Mouse (Mus musculus) heart, postnatal 10 days (tissue): ENCODE results near the gene Prkag1. TPM values are rescaled to one million over a fixed set of nuclear protein-coding genes. Genes with fewer than 3 reads are reported as not detected.

ENCODE experiments used
- DNase-seq, 2 experiments: peaks; one replicate each; pipeline ENCODE4 v3.0.0; 2021
- intact Hi-C: fragments of 180-260 bp; cut with DNase I; formaldehyde crosslinking; loops from one replicate; pipeline ENCODE4 v1.15.1; 2025
- total RNA-seq, 2 experiments: library from RNA; stranded (reverse); gene quantifications; 2 replicates each; pipeline ENCODE4 v1.2.3; 2021

Gene Prkag1
- total RNA-seq = 10 to 100 TPM; 93.7 to 94.3 TPM

GRCm38 (mm10) chr15:98830736-98831683, at the start of gene Prkag1:
Prkag1 (minus strand) TSS chr15:98831521.
- intact Hi-C loops = loop anchor here (1.0 to 2.0 kb wide), 2 partner anchors 22 to 41 kb away; partner anchors contain the start of gene Ddn
- peak; percentile 98 for DNase-seq

DNA sequence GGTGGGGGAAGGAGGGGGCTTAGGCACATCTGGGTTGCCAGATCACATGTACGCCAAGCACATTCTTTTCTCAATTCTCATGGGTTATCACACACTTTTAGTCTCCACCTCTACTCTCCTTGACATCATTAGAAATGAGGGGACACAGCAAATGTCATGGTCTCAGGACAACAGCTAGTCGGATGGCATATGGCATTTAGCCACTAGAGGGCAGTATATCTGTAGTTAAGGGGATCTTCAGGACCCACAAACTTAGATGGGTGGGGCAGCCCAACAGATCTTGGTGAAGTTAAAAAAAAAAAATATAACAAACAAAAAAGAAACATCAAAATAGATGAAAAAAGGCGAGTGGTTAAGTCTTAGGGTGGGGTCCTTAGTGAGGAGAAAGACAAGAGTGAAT, 46.0 kb upstream of the Prkag1 start:
- peak; percentile 80 to 88 for DNase-seq
- intact Hi-C loops = loop anchor here (1.0 to 5.0 kb wide), 2 partner anchors 50 to 120 kb away; no protein-coding TSS in a partner anchor

GRCm38 (mm10) chr15:98871916-98872888, 40.9 kb upstream of the Prkag1 start:
- peak; percentile 95 to 96 for DNase-seq
- intact Hi-C loops = loop anchor here (1.0 kb wide), 1 partner anchor 41 kb away; the partner anchor contains the start of gene Prkag1

DNA sequence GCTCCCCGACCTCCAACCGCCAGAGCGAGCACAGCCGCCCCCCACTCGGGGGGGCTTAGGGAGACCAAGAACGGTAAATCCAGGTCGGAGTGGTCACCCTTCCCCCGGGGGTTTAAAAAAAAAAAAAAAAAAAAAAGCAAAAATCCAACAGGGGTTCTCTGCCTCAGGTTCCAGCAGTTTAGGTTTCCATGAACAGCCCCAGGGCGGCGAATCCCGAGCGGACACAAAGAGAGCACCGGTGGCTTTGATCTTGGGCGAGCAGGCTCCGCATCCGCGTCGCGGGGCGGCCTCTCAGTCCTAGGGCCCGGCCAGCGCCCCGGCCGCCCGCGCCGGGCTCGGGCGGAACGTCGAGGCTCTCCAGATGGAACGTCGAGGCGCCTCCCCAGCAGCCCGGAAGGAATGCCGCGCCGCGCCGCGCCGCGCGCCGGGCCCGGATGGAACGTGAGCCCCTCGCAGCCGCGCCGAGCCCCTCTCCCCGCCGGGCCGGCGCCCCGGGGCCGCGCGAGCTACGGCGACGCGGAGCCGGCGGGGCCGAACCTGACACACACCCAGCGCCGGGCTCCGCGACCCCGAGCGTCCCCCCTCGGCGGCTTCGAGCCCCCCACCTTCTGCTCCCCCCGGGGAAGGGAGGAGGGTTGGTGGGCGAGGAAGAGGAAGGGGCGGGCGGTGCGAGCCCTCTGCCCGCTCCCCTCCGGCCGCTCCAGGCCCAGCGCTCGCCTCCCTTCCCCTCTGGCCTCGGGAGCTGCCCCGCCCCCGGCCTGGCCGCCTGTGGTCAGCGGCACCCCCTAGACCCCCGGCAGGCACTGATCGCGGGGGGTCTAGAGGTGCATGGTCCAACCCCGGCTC, 40.0 kb upstream of the Prkag1 start, which contains the start of gene Kmt2d:
Gene Kmt2d (minus strand): TSS at position 135 of the 846 bp plus-strand sequence.
- intact Hi-C loops = no loop called here
- no peak for DNase-seq

- peak; percentile 54 to 65 for DNase-seq
- intact Hi-C loops = no loop called here
Observed at GRCm38 (mm10) chr15:98870179-98871069, 39.1 kb upstream of the Prkag1 start.

DNA sequence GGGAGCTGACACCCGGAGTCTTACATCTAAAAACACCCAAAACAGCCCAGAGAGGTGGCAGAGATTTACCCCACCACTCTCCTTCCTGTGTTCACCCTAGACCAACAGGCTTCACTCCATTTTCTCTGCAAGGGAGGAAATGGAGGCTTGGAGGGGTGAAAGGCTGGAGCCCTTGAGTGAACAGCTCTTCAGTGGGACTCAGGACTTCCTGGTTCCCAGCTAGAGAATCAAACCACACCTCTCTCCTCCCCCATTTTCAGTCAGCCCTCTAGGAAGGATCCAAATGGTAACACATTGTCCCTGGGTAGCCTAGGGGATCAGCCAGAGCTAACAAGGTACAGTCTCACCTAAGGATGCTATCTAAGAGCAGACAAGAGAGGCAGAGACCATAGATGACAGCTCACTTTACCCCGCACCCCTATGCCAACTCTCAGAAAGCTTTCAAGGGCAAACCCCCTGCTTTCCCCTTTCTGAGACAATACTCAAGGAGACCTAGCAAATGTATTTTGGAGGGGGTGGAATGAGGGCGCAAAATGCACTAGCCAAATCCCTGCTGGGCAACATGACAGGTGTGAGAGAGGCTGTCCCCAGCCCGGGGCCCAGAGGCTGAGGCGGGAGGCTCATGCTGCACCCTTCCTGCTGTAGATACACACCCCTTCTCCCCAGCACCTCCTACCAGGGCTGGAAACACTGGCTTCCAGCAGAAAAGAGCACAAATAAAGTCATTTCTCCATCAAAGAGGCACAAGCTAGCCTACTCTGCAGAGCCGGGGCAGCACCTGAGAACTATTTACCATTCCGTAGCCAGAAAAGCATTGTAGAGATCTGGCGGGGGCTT, 38.2 kb upstream of the Prkag1 start:
- DNase-seq = no peak
- intact Hi-C loops = no loop called here

DNA sequence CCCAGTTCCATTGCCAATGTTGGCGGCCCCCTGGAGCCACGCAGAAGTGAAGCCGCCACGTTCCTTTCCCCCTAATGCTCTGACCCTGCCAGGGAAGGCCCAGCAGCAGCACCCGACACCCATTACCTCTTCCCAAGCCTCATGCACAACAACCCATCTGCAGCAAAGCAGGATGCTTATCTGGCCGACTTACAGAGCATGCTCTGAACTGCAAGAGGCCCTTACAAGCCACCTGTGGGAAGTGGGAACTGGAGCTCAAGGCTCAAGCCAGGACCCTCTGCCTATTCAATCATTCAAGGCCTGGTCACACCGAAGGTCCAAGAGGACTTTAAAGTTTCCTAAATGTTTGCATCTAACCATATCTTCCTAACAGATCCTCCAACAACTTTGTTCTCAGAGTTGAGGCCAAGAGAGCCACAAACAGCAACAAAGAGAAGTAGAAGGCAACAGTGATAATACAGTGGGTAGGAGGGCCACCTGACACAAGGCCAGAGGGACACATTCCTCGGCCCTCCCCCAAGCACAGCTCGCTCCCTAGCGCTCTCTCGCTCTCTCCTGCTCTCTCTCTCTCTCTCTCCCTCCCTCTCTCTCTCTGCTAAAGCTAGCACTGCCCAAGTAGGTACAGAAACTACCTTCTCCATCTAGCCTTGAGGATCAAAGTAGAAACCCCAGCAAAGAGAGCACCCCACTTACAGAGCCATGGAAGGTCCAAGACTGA, 37.2 kb upstream of the Prkag1 start:
- no peak for DNase-seq

GRCm38 (mm10) chr15:98867321-98867720, 36.0 kb upstream of the Prkag1 start:
- intact Hi-C loops = loop anchor here (2.0 kb wide), 1 partner anchor 35 kb away; no protein-coding TSS in a partner anchor
- peak; percentile 68 to 79 for DNase-seq

More for the DNA sequence above, 37.2 kb upstream of the Prkag1 start:
- intact Hi-C loops = no loop called here

DNA sequence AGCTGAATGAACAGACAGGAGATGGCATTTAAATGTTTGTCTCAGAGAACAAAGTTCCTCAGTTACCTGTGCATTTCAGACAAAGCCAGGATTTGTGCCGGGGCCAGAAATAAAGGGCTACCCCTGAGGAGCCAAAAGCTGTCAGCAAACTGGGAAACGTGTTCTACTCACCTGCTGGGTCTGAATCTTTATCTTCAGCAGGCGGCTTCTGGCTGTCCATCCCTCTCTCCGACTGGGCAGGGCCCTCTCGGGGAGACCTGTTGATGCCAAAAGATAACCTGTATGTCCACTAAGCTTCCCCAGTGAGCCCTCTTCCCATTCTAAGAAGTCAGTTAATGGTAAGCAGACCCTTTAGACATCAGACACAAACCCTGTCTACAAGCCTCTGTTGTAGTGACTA, 35.2 kb upstream of the Prkag1 start:
- intact Hi-C loops = loop anchor here (2.0 kb wide), 1 partner anchor 34 kb away; no protein-coding TSS in a partner anchor

GRCm38 (mm10) chr15:98865771-98866170, 34.5 kb upstream of the Prkag1 start:
- DNase-seq = no peak

More for the DNA sequence above, 35.2 kb upstream of the Prkag1 start:
- no peak for DNase-seq

GRCm38 (mm10) chr15:98864951-98865350, 33.6 kb upstream of the Prkag1 start:
- no peak for DNase-seq
- intact Hi-C loops = no loop called here

More at GRCm38 (mm10) chr15:98865771-98866170, 34.5 kb upstream of the Prkag1 start:
- intact Hi-C loops = loop anchor here (2.0 kb wide), 1 partner anchor 33 kb away; no protein-coding TSS in a partner anchor

GRCm38 (mm10) chr15:98863451-98863958, 32.2 kb upstream of the Prkag1 start:
- intact Hi-C loops = no loop called here

GRCm38 (mm10) chr15:98861701-98862410, 30.5 kb upstream of the Prkag1 start:
- intact Hi-C loops = no loop called here
- no peak for DNase-seq

More at GRCm38 (mm10) chr15:98863451-98863958, 32.2 kb upstream of the Prkag1 start:
- no peak for DNase-seq

- no peak for DNase-seq
- intact Hi-C loops = no loop called here
Observed at GRCm38 (mm10) chr15:98860921-98861320, 29.6 kb upstream of the Prkag1 start.

DNA sequence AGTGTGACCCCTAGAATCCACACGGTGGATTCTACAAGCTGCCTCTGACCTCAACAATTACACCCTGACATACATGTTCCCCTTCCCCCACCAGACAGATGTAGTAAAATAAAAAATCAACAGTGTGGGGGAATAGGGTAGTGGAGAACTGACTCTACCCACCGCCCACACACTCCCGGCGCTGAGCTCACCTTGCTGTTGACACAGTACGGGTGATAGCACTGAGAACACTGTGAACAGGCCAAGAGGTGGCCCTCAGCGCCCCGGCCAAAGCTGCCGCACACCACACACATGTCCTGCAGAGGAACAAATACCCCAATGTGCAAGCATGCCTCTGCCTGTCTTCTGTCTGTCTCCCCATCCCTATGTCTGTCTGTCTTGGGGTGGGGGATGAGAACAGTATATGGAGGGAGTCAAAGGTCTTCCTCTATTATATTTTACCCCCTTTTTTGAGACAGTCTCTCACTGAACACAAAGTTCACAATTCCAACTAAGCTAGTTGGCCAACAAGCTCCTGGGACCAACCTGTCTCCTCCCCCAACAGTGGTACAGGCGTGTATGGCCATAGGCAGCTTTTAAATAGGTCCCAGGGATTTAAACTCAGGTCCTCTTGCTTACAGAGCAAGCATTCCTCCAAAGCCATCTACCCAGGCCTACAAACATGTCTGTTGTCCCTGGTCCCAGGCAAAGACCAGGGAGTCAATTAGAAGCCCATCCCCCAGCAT, 28.2 kb upstream of the Prkag1 start:
- intact Hi-C loops = no loop called here
- no peak for DNase-seq
